Mouse (Mus musculus): ENCODE results near the gene Prkar1a.

Gene Prkar1a

DNA sequence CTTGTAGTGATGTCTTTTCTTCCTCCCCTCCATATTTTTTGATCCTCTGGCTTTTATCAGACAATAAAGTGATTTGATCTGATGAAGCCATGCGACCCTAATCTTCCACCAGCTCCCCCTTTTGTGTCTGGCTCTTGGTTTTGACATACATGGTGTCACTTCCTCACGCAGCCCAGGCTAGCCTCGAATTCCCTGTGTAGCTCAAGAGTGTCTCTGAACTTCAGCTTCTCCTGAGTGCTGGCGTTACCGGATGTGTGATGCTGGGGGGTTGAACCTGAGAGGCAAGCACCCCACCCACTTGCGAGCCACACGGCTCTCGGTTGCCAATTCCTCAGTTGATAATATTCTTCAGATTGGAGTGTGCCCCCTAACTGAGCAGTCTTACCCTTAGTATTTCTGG, 23.2 kb downstream of the Prkar1a start:
- peak; percentile 38 for DNase-seq (ENCODE audit: low read depth, low spot score)

DNA sequence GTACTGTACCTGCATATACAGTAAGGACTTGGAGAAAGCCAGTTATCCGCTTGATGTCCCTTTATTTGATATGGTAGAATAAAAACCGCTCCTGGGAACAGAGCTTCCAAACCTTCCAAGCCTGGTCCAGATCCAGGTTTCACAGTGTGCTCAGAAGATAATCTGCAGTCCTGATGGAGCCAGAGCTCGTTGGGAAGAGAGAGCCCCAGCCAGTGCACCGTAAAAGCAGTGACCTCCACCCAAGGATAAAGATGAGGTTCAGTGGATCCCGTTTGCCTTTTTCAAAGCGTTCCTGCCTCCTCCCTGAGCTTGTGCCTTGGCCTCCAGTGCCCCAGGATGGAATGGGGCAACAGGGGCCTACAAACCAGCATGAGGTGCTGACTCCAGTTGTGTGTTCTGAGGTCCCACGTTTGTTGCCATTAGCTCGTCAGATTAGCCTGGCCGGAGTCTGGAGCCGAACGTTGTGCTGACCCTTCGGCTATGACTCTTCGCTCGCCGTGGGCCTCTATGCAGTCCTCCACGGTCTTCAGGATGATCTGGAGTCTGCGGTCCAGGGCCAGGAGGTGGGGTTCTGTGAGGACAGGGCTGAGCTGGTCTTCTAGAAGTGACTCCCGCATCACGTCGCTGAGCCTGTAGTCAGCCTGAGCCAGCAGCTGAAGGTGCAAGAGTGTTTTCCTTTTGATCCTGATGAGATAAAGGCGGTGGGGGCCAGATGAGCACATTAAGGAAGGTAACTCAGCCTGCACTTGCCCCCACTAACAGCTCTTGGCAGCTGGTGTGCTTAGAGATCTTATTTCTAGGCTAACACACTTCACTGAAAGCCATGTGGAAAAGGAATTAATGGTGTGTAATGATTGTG, 23.9 kb downstream of the Prkar1a start:
- DNase-seq (ENCODE audit: low read depth, low spot score) = no peak

DNA sequence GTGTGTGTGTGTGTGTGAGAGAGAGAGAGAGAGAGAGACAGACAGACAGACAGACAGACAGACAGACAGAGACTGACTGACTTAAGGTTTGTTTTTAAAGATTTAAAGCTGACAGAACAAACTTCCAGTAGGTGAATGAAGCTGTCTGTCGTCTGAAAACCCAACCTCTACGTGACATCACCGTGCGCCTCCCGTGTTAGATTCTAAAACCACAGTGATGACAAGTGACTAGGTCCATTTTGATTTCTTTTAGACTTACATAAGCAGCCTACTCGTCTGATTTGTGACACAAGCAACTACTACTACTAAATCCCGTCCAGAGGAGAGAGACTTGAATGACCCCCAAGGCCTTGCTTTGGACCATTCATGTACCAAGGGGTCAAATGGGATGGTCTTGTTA, 24.5 kb downstream of the Prkar1a start:
- peak; percentile 70 for DNase-seq (ENCODE audit: low read depth, low spot score)

DNA sequence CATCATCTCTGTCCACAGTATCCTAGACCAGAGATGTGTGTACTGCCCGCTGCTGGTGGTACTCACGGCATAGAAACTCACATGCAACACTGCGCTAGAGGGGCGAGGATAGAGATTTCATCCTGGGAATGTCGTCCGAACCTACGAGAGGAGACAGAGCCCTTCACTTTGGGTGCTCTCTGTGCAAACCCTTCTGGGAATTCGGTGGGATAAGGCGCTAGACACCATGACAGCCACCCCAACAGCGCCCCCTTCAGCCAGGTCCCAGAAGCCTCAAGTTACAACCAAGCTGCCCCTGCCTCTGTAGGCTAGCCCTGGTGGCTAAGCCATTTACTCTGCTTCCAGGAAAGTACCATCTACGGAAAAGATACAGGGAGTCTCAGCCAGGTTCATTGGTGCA, 25.3 kb downstream of the Prkar1a start:
- no peak for DNase-seq (ENCODE audit: low read depth, low spot score)

DNA sequence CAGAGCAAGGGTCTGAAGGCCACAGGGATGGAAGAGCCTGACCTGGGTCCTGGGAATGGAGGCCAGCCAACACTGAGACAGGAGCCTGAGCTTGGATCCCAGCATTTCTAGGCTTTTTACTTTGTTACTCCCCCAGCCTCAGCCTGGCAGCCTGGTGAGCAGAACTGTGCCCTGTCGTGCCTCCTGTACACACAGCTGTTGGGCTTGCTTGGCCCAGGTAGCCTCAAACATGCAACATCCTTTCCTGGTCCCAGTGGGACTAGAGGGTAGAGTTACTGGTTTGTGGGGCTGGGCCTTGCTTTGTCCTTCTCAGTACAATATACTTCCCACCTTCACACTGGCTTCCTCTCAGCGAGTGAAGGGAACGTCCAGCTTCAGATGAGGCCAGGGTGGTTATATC, 26.0 kb downstream of the Prkar1a start:
- DNase-seq (ENCODE audit: low read depth, low spot score) = no peak

DNA sequence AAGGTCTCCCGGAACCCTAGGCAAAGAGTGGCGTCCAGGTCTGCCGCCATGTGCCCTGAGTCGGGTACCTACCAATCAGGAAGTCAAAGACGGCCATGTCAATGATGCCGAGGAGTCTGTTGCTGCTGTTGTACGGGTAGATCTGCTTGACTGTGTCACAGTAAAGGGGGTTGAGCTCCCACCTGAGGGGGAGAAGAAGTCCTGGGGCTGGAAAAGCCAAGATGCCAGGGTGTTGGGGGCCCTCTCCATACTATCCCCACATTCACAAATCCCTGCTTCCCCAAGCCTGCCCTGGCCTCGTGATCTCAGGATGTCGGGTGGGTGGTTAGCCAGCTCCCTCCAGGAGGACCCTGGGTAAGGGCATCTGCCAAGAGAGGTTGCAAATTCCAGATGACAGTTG, 26.6 kb downstream of the Prkar1a start:
- no peak for DNase-seq (ENCODE audit: low read depth, low spot score)

DNA sequence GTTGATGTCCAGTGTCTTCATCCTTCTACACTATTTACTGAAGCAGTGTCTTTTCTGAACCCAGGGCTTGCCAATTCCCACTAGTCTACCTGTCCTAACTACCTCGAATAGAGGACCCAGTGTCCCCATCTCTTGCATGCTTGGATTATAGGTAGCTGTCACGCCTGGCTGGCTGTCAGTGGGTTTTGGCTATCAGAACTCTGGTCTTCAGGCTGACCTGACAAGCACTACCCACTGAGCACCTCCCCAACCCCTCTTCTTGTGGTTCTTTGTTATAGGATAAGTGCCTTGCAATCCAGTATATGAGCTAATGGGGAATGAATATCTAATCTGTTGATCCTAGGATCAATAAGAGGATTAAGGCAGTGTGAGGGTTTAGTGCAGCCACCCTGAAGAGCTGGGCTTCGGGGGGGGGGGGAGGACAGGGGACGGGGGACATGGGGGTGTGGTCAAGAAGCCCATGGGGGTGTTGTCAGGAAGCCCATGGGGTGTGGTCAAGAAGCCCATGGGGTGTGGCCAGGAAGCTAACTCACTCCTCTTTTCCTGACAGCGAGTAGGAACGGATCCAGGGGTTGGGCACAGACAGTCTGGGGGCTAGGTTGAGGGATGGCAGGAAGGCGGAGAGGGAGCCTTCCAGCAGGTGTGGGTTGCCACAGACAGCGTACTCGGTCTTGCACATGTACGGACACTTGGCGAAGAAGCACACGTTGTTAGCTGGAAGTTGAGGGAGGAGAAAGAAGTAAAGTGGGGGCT, 27.6 kb downstream of the Prkar1a start:
- no peak for DNase-seq (ENCODE audit: low read depth, low spot score)

DNA sequence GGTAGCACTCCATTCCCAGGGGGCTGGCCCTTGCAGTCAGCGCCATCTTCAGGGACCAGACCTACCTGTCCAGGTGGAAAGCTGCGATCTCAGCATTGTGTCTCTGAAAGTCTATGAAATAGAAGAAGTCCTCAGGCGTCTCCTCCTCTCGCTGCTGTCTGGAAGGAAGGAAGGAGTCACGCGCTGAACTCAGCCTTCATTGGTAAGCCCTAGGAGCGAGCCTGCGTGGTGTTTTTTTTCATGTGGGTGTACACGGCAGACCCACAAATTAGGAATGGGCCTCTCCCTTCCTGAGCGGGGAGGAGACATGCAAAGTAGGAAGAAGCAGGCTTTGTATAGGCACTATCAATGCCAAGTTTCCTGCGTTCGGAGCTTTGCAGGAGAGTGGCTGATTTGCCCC, 29.1 kb downstream of the Prkar1a start:
- no peak for DNase-seq (ENCODE audit: low read depth, low spot score)

DNA sequence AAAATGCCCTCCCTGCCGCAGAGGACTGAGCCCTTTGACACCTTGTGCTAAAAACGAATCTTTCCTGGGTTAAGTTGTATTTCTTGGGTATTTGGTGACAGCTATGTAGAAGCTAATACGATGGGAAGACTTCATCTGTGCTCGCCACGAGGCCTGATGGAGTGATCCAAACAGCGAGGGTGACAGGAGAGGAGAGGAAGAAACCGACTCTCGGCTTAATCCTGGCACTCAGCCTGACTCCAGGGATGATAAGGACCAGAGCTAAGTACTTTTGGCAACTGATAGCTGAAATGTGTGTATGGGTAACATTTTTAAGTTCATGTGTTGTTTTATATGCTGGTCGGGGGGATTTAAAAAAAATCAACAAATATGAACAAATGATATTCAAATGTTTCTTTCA, 31.7 kb downstream of the Prkar1a start:
- no peak for DNase-seq (ENCODE audit: low read depth, low spot score)

DNA sequence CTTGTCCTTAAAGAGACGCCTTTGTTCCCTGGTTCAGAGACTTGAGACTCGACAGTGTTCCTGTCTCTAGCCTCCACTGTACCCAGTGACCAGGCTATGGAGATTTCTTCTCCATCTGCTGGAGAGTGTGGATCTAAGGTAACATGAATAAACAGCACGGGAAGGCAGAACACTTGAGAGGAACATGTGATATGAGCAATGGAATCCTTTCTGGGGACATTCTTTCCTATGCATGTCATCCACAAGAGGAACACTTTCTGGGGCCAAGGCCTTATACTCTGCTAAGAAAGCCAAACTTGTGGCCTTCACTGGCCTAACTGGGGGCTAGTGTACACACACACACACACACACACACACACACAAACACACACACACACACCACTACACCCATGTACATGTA, 32.4 kb downstream of the Prkar1a start:
- DNase-seq (ENCODE audit: low read depth, low spot score) = no peak

DNA sequence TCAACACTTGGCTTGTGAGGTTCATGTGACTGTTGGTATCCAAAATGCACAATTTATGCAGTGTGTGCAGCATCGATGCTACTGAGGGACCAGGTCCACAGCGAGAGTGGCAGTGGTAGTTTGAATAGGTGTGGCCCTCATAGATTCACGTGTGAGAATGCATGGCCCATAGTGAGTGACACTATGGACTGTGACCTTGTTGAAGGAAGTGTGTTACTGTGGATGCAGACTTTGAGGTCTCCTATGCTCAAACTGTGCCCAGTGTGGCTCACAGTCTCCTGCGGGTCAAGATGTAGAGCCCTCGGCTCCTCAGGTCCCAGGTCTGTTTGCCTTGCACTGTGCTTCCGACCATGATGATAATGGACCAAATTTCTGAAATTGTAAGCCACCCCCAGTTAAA, 33.0 kb downstream of the Prkar1a start:
- no peak for DNase-seq (ENCODE audit: low read depth, low spot score)

DNA sequence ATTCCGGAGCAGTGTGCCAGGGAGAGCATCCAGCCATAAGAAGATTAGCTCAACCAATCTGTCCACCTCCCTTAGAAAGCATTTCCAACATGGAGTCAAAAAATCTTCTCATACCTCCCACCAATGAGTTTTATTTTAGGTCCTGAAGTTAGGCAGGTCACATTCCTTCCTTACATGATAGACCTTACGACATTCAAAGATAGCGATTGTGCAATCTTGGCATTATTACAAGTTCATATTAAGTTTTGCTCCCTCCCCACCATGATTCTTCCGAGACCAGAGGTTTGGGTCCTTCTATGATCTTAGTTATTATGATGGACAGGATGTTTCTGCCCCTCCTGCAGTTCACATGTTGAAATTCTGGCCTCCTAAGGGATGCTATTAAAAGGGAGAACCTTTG, 40.3 kb downstream of the Prkar1a start:
- no peak for DNase-seq (ENCODE audit: low read depth, low spot score)

DNA sequence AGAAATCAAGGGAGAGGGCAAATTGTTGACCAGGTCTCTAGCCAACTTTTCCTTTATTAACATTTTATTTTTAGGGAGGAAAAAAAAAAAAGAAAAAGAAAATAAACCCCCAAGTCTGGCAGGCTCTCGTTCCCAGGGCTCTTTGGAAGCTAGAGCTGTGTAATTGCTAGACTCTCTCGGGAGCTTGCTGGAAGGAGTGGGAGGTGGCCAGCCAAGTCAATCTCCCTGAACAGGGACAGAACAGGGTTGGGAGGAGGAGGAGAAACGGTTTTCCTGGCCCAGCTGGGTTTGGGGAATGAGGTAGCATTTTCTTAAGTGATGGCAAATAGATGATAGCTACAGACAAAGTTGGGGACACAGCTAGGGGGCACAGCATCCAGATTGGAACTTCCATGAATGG, 43.5 kb downstream of the Prkar1a start:
- no peak for DNase-seq (ENCODE audit: low read depth, low spot score)

DNA sequence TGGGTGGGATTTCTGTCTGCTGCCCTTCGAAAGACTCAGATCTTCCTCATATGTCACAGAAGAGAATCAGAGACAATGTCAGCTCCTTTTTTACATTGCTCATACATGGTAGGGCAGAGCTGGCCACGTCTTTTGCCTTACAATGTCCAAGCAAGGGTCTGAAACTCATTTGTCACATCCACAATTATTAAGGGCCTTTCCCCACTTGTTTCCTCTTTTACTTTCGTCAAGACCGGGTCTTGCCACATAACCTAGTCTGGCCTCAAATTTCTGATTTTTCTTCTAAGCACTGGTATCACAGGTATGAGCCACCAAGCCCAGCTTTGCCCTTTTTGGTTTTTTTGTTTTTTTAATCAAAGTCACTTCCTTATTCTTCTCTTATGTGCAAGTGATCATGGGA, 47.3 kb downstream of the Prkar1a start:
- DNase-seq (ENCODE audit: low read depth, low spot score) = no peak

DNA sequence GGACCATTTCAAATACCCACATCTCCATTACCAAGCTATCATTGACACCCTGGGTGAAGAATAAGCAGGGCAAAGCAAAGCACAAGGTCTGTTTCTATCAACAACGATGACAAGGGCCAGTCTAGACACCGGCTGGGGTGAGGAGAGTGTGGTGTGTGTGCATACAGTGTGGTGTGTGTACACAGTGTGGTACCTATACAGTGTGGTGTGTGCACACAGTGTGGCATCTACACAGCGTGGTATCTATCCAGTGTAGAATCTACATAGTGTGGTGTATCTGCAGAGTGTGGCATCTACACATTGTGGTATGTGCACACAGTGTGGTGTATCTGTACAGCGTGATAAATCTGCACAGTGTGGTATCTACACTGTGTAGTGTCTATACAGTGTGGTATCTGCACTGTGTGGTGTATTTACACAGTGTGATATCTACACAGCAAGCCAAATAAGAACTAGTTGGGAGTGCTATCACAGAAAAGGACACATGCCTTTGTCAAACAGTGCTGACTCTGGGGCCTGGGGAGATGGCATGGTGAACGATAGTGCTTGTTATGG, 48.0 kb downstream of the Prkar1a start:
- DNase-seq (ENCODE audit: low read depth, low spot score) = no peak

DNA sequence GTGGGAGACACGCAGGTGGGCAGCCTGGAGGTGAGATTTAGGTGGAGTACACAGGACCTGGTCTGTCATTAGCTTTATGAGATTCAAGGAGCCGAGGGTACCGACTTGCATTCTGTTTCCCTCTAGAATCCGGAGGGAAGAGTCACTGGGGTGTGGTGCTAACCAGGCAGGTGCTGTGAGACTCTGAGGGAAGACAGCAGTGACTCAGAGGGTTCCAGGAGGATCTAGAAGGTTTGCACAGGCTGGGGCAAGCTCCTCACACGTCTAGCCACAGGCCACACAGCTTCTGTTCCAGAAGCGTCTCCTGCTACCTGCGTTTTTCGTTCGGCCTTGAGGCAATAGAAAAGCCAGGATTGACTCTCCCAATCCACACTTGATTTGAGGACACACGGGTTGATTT, 49.5 kb downstream of the Prkar1a start:
- DNase-seq (ENCODE audit: low read depth, low spot score) = no peak

DNA sequence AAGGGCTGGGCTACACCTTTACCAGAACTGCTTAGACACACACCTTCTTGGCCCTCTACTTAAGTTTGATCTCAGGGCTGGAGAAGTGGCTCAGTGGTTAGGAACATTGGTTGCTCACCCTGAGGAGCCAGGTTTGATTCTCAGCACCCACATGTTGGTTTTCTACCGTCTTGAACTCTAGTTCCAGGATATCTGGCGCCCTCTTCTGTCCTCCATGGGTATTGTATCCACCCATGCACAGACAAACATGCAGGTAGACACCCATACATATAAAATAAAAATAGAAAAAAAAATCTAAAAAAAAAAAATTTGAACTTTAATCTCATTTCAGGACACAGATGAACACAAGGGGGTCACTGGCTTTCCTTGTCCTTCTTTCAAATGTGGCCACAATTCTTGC, 50.6 kb downstream of the Prkar1a start:
- DNase-seq (ENCODE audit: low read depth, low spot score) = peak; percentile 26

DNA sequence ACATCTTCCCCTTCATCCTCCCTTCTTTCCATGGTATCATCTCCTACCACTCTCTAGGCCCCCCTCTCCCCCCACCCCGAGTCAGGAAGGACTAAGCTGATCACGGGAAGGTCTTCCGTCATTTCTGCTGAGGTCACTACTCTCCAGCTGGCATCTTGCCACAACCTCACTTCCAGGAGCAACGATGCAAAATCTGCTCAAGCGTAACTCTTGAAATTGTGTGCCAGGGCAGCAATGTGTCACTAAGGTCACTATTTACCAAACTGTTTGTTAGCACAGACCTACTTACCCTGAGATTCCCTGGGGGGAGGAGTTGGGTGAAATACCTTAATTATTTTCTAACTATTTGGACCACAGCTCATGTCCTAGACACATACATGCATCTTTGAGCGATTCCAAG, 51.6 kb downstream of the Prkar1a start:
- DNase-seq (ENCODE audit: low read depth, low spot score) = no peak

DNA sequence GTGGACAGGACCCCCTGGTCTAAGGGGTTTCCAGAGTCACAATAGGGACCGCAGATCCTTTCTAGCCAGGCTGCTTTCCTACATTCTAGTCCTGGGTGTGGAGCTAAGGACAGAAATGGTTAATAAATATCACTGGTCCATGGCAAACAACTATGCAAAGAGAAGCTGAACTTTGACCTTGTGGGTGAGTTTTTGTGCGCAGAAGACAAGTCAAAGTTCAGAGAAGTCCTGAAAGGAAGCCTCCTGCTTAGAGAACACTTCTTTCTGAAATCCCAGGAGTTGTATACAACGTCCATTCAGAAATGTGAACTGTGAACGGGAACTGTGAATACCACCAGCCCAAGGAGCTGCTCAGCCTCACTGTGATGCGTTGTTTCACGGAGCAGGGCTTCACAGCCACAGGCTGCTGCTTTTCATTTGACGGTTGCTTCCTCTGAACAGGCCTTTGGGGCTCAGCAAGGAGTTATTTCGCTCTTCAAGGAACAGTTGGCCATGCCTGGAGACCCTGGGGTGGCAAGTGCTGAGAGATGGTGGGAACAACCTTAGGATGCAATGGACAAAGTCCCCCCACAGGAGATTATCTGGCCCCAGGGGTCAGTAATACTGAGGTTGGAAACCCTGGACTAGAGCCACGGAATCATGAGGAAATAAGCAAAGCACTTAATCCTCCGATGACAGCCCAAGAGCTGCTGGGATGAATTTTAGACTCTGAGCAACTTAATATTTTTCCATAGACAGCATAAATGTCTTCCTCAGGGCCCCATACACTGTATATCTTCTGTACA, 53.0 kb downstream of the Prkar1a start:
- no peak for DNase-seq (ENCODE audit: low read depth, low spot score)

DNA sequence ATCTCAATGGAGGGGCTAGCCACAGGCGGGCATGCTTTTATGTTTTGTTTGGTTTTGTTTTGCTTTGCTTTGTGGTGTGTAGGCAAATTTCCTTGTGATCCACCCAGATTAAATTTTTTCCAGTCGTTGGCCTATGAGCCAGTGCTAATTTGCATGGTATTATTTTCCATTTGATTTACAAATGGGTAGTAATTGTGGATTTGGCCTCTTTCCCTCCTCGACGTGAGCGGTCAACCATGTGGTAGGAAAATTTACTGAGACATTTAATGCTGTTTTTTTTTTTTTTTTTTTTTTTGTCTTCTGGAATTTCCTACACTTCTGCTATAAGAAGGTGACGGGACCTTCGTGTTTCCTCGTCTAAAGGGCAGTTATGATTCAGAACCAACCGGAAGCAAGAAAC, 54.6 kb downstream of the Prkar1a start:
- no peak for DNase-seq (ENCODE audit: low read depth, low spot score)

DNA sequence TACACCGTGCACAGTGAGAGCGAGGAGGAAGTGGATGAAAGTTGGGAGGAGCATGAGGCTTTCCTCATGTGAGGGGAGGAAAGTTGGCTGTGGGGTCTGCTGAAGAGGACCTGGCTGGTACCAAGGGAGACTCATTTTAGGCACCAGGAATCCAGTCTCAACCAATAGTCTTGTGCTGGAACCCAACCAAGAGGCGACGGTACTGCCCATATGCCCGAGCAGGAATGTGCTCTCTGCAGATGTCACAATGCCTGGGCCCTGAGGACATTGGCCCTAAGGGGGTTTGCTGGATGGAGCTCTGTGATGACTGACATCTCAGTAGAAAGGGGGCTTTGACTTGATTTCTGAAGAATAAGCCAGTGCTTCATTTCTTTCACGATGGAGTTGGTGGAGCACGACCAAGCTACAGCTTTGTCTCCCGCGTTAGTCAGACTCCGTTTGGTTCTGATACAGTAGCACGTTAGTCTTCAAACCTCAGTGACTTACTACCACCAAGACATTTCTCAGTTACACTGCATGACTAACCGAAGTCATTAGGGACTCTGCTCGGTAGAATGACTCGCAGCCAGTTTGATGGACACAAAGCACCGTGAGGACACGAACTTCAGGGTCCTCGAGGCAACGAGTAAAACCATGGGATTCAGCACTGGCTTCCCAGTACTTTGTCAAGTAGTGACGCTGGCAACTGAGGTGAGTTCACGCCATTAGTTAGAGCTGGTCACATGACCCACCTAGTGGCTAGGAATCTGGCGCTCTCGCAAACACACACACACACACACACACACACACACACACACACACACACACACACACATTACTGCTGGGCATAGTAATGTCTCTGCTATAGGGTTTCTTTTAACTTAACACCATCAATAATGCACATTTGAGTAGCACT, 55.4 kb downstream of the Prkar1a start:
- no peak for DNase-seq (ENCODE audit: low read depth, low spot score)
